Mouse (Mus musculus): ENCODE results near the gene Gar1. TPM values are rescaled to one million over a fixed set of nuclear protein-coding genes. Genes with fewer than 3 reads are reported as not detected.
A peak's percentile ranks its signal among the peaks of the same experiment; 100 is the strongest.

The Gar1 gene
- polyA plus RNA-seq, 1 experiment from 2014 or later, result 97.3 TPM

DNA sequence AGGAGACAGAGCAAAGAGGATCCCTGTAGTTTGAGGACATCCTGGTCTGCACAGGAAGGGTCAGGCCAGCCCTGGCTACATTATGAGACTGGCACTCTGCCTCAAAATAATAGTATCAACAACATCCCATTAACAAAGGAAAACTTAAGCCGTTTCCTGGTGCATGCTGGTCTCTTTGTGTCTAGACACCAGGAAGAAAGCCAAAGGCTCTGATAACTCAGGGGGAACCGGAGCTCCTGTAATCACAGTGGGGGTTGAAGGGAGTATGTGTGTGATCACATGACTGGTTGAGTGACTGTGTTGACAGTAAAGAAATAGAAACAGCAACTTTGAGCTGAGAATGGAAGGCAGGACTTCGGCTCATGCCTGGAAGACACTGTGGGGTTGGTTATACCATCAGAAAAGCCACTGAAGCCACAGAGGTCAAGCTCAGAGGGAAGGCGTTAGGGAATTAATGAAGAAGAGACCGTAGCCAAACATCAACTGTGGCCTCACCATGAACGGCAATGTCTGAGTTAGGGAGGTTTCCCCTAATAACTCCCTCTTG lies 4.3 kb upstream of the Gar1 start, which contains the start of gene Cfi:
TSS of gene Cfi (plus strand) at position 497 of the 547 bp plus-strand sequence.
- Histone ChIP-seq H3K4me3 (peak within 1 kb of the TSS; percentile 16; the same call in 1 of the 2 replicates), H3K9me3 (no peaks in the 10 kb centered on the region), H3K36me3 (no peaks in the 10 kb centered on the region), H3K4me1 (replicated peaks) (peaks cover 11% of the 10 kb centered on the region; the same call in 1 of the 2 replicates), H3K27ac (peak within 1 kb of the TSS; percentile 59), H3K27me3 (ENCODE audit: insufficient read depth, poor library complexity, severe bottlenecking) (no peaks in the 10 kb centered on the region)
- DNase-seq (ENCODE audit: low spot score), result no peak
- WGBS, result 65% methylated on average over 6 of the region's 6 CpGs

DNA sequence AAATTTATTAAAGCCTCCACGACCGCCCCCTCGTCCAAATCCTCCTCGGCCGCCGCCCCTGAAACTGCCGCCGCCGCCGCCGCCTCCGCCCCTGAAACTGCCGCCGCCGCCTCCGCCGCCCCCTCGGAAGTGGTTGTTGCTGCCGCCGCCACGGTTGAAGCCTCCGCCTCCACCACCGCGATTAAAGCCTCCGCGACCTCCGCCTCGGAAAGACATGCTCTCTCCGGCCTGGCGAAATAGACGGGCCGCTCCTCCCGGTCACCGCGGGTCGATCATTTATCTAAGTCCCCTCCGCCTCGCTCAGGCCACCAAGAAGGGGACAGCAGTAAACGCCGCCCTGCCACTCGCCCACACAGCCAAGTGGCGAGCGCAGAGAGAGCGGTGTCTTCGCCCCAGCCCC lies 570 bp downstream of the Gar1 start:
- no peak for DNase-seq (ENCODE audit: low spot score)
- peak overlapping the region; percentile 96 for H3K4me3 ChIP-seq
- H3K4me1 ChIP-seq (replicated peaks), result peaks cover 15% of the 10 kb centered on the region
- no peaks in the 10 kb centered on the region for H3K27me3 ChIP-seq (ENCODE audit: insufficient read depth, poor library complexity, severe bottlenecking)
- WGBS, result under 1% methylated on average over 45 of the region's 45 CpGs
- H3K27ac ChIP-seq, result peak overlapping the region; percentile 97
- H3K9me3 ChIP-seq, result no peaks in the 10 kb centered on the region
- peaks cover 30% of the 10 kb centered on the region for H3K36me3 ChIP-seq

DNA sequence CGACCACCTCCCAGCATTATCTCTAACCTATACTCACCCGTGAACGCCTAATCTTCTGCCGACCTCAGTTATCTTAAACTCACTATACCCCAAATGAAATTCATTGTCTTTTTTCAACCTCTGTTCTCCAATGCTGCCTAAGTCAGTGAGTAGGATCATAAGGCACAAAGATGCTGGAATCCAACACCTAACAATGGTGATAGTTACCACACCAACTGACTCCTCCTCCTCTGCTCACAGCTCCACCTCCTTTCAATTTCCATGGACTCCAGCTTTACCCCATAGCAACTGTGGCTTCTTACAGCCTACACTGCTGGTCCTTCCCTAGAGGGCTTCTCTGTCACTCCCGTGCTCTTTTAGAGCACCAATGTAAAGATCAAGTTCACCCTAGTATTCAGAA lies 3.5 kb downstream of the Gar1 start:
- Histone ChIP-seq H3K9me3 (no peaks in the 10 kb centered on the region), H3K4me3 (no peak overlapping the region), H3K27me3 (ENCODE audit: insufficient read depth, poor library complexity, severe bottlenecking) (no peaks in the 10 kb centered on the region), H3K4me1 (replicated peaks) (peaks cover 13% of the 10 kb centered on the region), H3K36me3 (peaks cover 60% of the 10 kb centered on the region), H3K27ac (no peak overlapping the region)
- DNase-seq (ENCODE audit: low spot score), result no peak
- 96% methylated on average over 5 of the region's 5 CpGs for whole genome bisulfite sequencing

DNA sequence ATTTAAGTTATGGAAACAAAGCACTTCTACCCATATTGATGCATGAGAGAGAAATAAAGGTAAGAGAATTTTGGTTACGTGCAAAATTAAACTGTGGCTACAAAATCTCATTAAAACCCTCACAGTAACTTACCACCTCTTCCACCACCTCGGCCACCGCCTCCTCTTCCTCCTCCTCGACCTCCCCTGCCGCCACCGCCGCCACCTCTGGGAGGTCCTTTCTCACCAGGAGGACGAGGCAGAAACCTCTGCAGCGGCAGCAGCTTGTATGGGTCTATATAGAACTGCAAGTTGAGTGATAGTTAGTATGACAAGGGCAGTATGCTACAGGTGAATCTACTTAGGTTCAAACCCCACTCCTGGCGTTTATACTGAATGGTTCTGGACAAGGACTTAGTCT lies 4.5 kb downstream of the Gar1 start:
- WGBS, result 89% methylated on average over 10 of the region's 10 CpGs
- Histone ChIP-seq H3K27me3 (ENCODE audit: insufficient read depth, poor library complexity, severe bottlenecking) (no peaks in the 10 kb centered on the region), H3K27ac (no peak overlapping the region), H3K4me3 (no peak overlapping the region), H3K4me1 (replicated peaks) (peaks cover 13% of the 10 kb centered on the region), H3K36me3 (peaks cover 68% of the 10 kb centered on the region), H3K9me3 (no peaks in the 10 kb centered on the region)
- no peak for DNase-seq (ENCODE audit: low spot score)

DNA sequence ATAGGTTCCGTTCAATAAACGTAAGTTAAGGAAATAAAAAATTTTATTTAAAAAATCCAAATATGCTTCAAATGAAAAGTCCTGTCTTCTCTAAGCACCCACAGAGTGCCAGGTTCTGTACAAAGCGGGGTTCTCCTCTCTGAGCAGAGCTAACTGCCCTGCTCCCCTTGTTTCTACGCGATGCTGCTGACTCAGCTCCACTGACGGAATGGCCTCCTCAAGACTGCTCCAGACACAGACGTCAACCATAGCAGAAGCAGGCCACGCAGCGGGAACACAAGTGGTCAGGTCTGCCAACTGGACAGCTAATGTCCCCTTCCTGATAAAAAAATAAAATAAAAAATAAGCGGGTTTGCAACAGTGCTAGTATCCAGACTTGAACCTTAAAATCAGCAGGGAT lies 6.3 kb downstream of the Gar1 start:
- no peak for DNase-seq (ENCODE audit: low spot score)
- no peaks in the 10 kb centered on the region for H3K9me3 ChIP-seq
- 92% methylated on average over 10 of the region's 10 CpGs for WGBS
- no peak overlapping the region for H3K4me3 ChIP-seq
- H3K36me3 ChIP-seq, result peaks cover 69% of the 10 kb centered on the region
- H3K27me3 ChIP-seq (ENCODE audit: insufficient read depth, poor library complexity, severe bottlenecking), result no peaks in the 10 kb centered on the region
- H3K27ac ChIP-seq, result no peak overlapping the region
- H3K4me1 ChIP-seq (replicated peaks), result peaks cover 10% of the 10 kb centered on the region

DNA sequence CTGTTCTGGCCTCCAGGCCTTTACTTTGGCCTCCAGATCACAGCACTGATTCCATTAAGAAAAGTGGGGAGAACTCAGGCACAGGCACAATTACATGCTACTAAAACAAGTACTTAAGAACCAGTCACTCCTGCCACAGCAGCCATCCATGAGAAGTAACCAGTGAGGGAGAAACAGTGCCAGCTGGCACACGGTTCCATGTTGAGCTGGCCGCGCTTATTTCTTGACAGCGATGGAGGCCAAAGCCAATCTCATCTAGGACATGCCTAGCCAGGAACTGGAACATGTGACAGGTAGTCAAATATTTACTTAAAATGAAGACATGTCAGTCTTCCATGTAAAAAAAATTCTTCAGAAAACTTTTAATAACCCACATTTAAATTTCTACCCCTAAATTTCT lies 7.0 kb downstream of the Gar1 start:
- no peak for DNase-seq (ENCODE audit: low spot score)
- no peak overlapping the region for H3K27ac ChIP-seq
- 98% methylated on average over 4 of the region's 4 CpGs for WGBS
- H3K9me3 ChIP-seq, result no peaks in the 10 kb centered on the region
- H3K4me3 ChIP-seq, result no peak overlapping the region
- no peaks in the 10 kb centered on the region for H3K27me3 ChIP-seq (ENCODE audit: insufficient read depth, poor library complexity, severe bottlenecking)
- peaks cover 69% of the 10 kb centered on the region for H3K36me3 ChIP-seq
- H3K4me1 ChIP-seq (replicated peaks), result peaks cover 3% of the 10 kb centered on the region; the same call in 1 of the 2 replicates

DNA sequence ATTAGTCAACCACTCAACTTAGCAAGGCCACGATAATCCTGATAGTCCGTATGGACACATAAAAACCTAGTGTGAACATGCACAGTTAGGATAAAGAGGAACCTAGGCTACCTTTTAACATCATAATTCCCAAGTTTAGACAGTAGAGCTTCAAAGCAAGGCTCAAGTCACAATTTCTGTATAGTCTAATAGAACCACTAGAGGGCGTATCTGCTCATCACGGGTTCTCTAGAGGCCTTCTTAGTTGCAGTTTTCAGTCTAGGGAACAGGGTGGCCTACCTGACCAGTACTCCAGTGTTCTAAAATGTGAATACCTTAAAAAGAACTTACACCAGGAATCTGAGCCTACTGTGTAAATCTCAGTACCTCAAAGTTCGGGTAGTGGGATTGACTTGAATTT lies 7.9 kb downstream of the Gar1 start:
- Histone ChIP-seq H3K36me3 (peaks cover 65% of the 10 kb centered on the region), H3K4me1 (replicated peaks) (no peaks in the 10 kb centered on the region), H3K9me3 (no peaks in the 10 kb centered on the region), H3K27ac (no peak overlapping the region), H3K4me3 (no peak overlapping the region), H3K27me3 (ENCODE audit: insufficient read depth, poor library complexity, severe bottlenecking) (no peaks in the 10 kb centered on the region)
- WGBS, result 59% methylated on average over 5 of the region's 5 CpGs
- DNase-seq (ENCODE audit: low spot score), result no peak

DNA sequence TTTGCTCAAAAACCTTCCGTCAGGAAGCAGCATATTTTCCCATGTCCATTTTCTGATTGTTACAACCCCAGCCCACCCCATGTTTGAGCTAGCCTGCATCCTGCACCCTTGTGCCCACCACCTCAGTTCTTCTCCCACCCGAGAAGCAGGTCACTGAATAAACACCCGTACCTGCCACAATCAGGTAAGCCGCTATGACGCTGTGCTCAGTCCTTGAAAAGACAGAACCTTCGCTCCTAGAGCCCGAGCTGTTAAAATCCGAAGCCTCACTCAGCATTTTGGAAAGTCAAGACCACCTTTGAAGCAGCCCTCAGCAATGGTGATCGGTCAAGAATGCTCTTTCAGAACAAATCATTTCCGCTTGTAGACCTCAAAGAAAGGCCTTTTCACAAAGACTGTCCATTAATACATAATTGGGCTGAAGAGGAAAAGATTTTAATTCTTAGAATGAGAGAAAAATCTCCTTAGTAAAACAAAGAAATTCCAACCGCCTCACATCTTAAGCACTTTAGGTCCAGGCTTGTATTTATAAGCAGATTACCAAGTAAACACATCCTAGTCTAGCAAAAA lies 8.9 kb downstream of the Gar1 start, which contains the start of gene Rrh:
TSS of gene Rrh (minus strand) at position 382 of the 570 bp plus-strand sequence.
- WGBS, result 80% methylated on average over 11 of the region's 11 CpGs
- no peak for DNase-seq (ENCODE audit: low spot score)
- Histone ChIP-seq H3K9me3 (no peaks in the 10 kb centered on the region), H3K36me3 (peaks cover 59% of the 10 kb centered on the region), H3K4me1 (replicated peaks) (no peaks in the 10 kb centered on the region), H3K4me3 (no peak within 1 kb of the TSS), H3K27ac (no peak within 1 kb of the TSS), H3K27me3 (ENCODE audit: insufficient read depth, poor library complexity, severe bottlenecking) (no peaks in the 10 kb centered on the region)

DNA sequence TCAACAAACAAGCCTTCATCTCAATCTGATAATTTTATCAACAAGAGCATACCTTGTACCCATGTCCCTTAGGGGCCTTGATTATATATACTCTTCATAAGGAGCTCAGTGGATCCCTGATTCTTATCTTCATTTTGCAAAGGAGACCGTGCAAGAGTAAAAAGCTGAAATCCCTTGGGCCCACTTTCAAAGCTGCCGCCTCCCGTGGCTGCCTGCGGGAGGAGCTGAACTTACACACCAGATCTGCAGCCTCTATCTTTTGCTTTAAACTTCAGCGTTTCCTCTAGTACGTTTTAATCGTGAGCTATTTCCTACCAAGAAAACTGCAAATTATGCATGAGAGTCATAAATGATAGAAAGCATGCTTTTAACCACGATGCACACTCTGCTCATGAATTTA lies 9.5 kb downstream of the Gar1 start:
- H3K27ac ChIP-seq, result no peak overlapping the region
- H3K36me3 ChIP-seq, result peaks cover 54% of the 10 kb centered on the region
- H3K9me3 ChIP-seq, result no peaks in the 10 kb centered on the region
- no peak for DNase-seq (ENCODE audit: low spot score)
- H3K4me1 ChIP-seq (replicated peaks), result no peaks in the 10 kb centered on the region
- H3K4me3 ChIP-seq, result no peak overlapping the region
- 87% methylated on average over 8 of the region's 8 CpGs for WGBS
- H3K27me3 ChIP-seq (ENCODE audit: insufficient read depth, poor library complexity, severe bottlenecking), result no peaks in the 10 kb centered on the region

DNA sequence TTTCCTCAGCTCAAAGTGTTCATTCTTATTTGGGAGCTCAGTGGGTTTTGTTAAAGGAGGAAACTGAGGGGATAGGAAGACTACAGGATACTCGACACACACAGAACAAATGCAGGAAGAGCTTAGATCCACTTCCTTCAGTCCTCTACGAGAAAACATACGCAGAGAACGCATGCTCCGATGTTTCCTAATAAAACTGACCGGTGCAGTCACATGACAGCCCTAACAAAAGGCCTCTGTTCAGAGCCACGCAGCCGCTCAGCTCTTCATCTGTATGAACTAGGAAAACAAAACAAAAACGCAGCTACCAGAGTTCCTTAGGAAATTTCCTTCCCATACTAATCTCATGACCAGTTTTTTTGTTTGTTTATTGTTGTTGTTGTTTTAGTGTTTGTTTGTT lies 10.3 kb downstream of the Gar1 start:
- 71% methylated on average over 9 of the region's 9 CpGs for WGBS
- no peak overlapping the region for H3K27ac ChIP-seq

DNA sequence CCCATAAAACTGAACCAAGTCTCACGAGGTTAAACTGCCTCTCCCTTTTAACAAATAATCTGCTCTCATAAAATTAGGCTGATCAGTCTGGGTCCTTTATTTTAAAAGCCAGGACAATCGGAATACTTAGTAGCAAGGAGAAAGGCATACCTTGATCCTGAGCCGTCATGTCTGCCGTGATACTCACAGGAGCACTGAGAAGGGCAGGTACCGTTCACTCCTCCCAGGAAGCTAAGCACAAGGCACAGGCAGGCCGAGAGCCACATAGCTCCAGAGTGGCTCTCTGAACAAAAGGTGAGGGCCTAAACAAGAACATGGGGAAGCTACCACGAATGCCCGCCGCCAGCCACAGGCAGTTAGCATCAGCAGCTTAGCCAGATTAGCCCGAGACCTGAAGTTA lies 27.4 kb downstream of the Gar1 start, which contains the start of gene Lrit3:
TSS of gene Lrit3 (minus strand) at position 266 of the 400 bp plus-strand sequence.
- no peaks in the 10 kb centered on the region for H3K36me3 ChIP-seq
- H3K27ac ChIP-seq, result no peak within 1 kb of the TSS
- no peak within 1 kb of the TSS for H3K4me3 ChIP-seq
- no peaks in the 10 kb centered on the region for H3K27me3 ChIP-seq (ENCODE audit: insufficient read depth, poor library complexity, severe bottlenecking)
- H3K4me1 ChIP-seq (replicated peaks), result no peaks in the 10 kb centered on the region
- no peak for DNase-seq (ENCODE audit: low spot score)
- WGBS, result 90% methylated on average over 10 of the region's 10 CpGs
- H3K9me3 ChIP-seq, result no peaks in the 10 kb centered on the region

More for the DNA sequence above, 10.3 kb downstream of the Gar1 start:
- no peak overlapping the region for H3K4me3 ChIP-seq
- no peak for DNase-seq (ENCODE audit: low spot score)
- H3K27me3 ChIP-seq (ENCODE audit: insufficient read depth, poor library complexity, severe bottlenecking), result no peaks in the 10 kb centered on the region
- H3K4me1 ChIP-seq (replicated peaks), result no peaks in the 10 kb centered on the region
- no peaks in the 10 kb centered on the region for H3K9me3 ChIP-seq
- H3K36me3 ChIP-seq, result peaks cover 45% of the 10 kb centered on the region

DNA sequence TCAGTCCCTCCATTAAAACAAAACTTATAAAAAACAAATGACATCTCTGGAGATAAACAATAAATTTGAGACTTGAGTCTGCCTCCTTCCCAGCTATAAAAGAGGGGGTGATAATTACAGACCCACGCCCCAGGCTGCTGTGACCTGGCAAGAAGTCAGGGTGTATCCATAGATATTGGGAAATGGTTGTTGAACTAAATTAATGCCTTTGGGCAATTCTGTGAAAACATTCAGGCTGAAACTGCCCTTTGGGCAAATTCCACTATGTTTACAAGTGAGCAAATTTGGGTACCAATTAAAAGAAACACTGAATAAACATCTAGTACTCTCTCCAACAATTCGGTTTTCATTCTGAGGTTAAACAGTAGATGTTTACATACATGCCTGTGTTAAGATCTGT lies 32.2 kb downstream of the Gar1 start:
- Histone ChIP-seq H3K27me3 (ENCODE audit: insufficient read depth, poor library complexity, severe bottlenecking) (no peaks in the 10 kb centered on the region), H3K4me1 (replicated peaks) (no peaks in the 10 kb centered on the region), H3K4me3 (no peak overlapping the region), H3K36me3 (no peaks in the 10 kb centered on the region), H3K27ac (no peak overlapping the region), H3K9me3 (no peaks in the 10 kb centered on the region)
- DNase-seq (ENCODE audit: low spot score), result no peak
- 88% methylated on average over 2 of the region's 2 CpGs for WGBS

DNA sequence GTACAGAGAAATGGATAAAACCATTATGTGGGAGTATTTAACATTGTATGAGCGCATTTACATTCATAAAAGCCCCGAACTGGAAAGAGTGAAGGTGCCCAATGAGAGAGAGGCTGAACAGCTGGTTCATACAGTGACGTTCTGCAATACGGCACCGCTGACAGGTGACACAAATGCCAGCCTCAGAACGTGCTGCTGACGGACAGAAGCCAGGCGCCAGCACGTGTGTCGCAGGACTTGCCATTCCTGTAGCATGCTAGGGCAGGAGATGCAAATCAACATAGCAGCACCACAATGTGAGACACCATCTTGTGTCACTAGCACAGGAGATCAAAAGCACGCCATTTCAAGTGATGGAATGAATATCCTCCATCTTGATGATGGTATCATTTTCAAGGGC lies 32.6 kb downstream of the Gar1 start:
- H3K27ac ChIP-seq, result no peak overlapping the region
- H3K9me3 ChIP-seq, result no peaks in the 10 kb centered on the region
- WGBS, result 89% methylated on average over 11 of the region's 11 CpGs
- H3K4me1 ChIP-seq (replicated peaks), result no peaks in the 10 kb centered on the region
- H3K36me3 ChIP-seq, result no peaks in the 10 kb centered on the region
- no peak overlapping the region for H3K4me3 ChIP-seq
- no peak for DNase-seq (ENCODE audit: low spot score)
- H3K27me3 ChIP-seq (ENCODE audit: insufficient read depth, poor library complexity, severe bottlenecking), result no peaks in the 10 kb centered on the region

Measured in hindbrain, embryonic 10.5 days (tissue).